Mouse (Mus musculus) T-cell, adult 2 months (primary cell): ENCODE data around the gene Ugt2b34.
"Not testable (repeated sequence)": the region's sequence is repeated elsewhere in the genome, so short reads cannot be mapped to it uniquely, and the experiment has no call there.

Source experiments
- DNase-seq: peaks from one replicate; pipeline ENCODE4 v3.0.0; 2022; ENCODE audit warnings: low spot score

Ugt2b34 gene

GRCm38 (mm10) chr5:86906758-86907157, at the start of gene Ugt2b34:
Ugt2b34 (minus strand) TSS chr5:86906937.
- no peak for DNase-seq

DNA sequence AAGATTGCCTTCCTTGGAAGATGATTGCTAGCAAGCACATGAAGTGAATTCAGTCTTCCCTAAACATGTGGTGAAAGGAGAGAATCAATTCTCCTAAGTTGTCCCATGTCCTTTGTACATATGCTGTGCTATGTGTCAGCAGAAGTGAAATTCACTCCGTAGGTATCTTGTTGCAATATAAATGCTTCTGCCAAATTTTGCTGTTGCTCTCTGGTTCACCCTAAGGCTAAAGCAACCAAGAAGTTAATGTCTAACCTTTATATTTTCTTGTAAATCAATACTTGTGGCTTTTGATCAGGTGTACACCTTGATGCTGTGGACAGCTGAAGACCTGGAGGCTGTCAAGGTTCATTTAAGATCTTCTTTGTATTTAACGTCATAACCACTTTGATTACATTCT, 35.4 kb upstream of the Ugt2b34 start:
- no peak for DNase-seq

DNA sequence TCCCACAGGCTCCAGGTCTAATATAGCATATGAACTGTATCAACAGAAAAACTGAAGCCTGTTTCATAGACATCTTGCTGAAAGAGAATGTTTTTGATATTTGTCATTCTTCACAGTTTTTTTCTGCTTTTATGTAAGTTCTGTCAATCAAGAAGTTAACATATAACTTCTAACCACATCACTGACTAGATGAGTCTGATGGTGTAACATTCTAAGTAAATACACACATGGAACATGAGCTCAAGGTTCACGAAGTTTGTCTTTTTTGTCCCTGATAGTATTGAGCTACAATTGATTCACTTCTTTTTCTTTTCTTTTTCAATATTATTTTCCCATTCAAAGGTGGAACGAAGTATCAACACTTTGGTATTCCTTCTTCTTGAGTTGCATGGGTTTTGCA, 19.7 kb upstream of the Ugt2b34 start, which contains the start of gene Ugt2b1:
Ugt2b1 (minus strand) TSS at position 105 of the 400 bp plus-strand sequence.
- DNase-seq, result no peak

- DNase-seq, result no peak
Measured at GRCm38 (mm10) chr5:86920661-86921233, 14.0 kb upstream of the Ugt2b34 start.

GRCm38 (mm10) chr5:86911357-86912099, 4.8 kb upstream of the Ugt2b34 start:
- DNase-seq, result no peak

GRCm38 (mm10) chr5:86910770-86911169, 4.0 kb upstream of the Ugt2b34 start:
- no peak for DNase-seq

DNA sequence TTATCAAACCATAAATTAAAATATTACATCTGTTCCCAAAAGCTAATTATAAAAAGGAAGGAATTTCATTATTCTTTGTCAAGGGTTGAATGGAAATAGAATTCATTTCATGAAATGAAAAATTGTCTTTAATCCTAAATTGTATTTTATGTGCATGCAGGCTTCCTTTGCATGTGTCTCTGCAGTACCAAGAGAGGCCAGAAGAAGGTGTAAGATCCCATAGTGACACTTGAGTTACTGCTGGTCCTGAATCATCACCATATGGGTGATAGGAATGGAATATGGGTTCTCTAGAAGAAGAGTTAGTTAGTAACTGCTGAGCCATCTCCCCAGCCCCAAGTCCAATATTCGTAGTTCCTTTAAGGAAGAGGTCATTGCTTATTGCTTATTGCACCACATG, 16.8 kb downstream of the Ugt2b34 start:
- no peak for DNase-seq

GRCm38 (mm10) chr5:86888420-86888819, 18.3 kb downstream of the Ugt2b34 start:
- no peak for DNase-seq

- DNase-seq, result no peak
Measured at GRCm38 (mm10) chr5:86887081-86887480, 19.7 kb downstream of the Ugt2b34 start.

DNA sequence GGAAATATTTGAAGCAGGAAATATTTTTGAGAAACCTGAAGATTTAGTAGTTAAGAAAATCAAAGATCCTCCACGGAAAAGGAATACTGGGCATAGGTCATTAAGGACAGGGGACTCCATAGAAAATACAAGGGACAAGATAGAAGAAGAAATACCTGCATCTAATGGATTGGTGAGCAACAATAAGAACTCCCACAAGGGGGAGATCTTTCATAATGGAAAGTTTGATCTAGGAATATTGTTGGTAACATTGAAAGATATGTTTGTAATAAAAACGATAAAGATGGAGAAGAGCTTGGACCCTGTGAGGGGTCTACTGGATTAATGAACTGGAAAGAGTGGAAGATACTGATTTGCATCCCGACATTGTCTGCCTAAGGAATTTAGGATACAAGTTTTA, 20.1 kb downstream of the Ugt2b34 start:
- no peak for DNase-seq

GRCm38 (mm10) chr5:86871877-86872276, 34.9 kb downstream of the Ugt2b34 start:
- DNase-seq, result no peak

- DNase-seq, result no peak
Measured at GRCm38 (mm10) chr5:86858336-86858735, 48.4 kb downstream of the Ugt2b34 start.

GRCm38 (mm10) chr5:86857682-86858081, 49.1 kb downstream of the Ugt2b34 start:
- no peak for DNase-seq

GRCm38 (mm10) chr5:86856505-86856904, 50.2 kb downstream of the Ugt2b34 start:
- DNase-seq, result not testable (repeated sequence)

GRCm38 (mm10) chr5:86851658-86852057, 55.1 kb downstream of the Ugt2b34 start:
- no peak for DNase-seq

- no peak for DNase-seq
Measured at GRCm38 (mm10) chr5:86850104-86850503, 56.6 kb downstream of the Ugt2b34 start.

DNA sequence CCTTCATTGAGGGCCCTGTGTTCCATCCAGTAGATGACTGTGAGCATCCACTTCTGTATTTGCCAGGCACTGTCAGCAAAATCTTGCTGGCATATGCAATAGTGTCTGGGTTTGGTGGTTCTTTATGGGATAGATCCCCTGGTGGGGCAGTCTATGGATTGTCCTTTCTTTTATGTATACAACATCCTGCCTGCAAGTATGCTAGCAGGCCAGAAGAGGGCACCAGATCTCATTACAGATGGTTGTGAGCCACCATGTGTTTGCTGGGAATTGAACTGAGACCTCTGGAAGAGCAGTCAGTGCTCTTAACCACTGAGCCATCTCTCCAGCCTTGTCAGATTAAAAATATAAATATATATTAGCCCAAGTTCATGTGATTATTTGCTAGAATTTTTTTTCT, 65.5 kb downstream of the Ugt2b34 start:
- DNase-seq, result not testable (repeated sequence)

GRCm38 (mm10) chr5:86840207-86840606, 66.5 kb downstream of the Ugt2b34 start:
- DNase-seq, result no peak
